Mouse (Mus musculus) regulatory T cell (primary cell): ENCODE data around the gene Magohb.
"Not testable (repeated sequence)": the region's sequence is repeated elsewhere in the genome, so short reads cannot be mapped to it uniquely, and the experiment has no call there.

Experiments used
- in situ Hi-C: fragments of 300-600 bp; cut with MboI, MseI; formaldehyde crosslinking; loops from one replicate; pipeline ENCODE4 v1.15.1; 2025; ENCODE audit warnings: high pct_unique_total_duplicates

Gene Magohb

DNA sequence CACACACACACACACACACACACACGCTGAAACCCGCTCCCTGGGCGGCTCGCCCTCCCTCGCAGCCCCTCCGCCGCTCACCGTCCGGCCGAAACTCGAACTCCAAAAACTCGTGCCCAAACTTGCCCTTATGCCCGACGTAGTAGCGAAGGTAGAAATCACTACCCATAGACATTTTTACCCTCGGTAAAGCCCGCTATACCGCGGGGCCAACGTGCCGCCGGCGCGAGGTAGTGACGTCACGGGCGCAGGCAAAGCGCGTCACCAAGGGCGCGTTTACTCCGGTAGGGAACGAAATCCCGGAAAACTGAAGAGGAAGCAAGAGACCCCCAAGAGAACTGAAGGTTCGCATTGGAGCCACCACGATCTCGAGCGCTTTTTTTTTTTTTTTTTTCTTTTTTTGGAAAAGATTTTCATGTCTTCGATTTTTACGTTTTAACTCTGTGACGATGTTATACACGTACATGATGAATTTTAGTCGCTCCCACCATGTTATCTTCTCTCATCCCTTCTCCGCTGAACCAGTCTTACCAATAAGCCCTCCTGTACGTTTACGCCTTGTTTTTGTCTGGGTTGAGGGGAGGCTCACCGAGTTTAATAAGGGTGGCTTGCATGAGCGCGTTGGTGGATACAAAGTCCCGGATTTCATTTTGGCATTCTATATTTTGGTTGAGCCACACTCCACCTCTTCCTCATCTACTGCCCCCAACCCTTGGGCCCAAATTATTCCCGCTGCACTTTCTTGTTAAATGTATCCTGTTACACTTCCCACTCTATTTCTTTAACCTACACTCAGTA lies at the start of gene Magohb:
TSS of gene Magohb (minus strand) at position 254 of the 798 bp plus-strand sequence.
- in situ Hi-C loops: loop anchor here (10.0 kb wide), 1 partner anchor 1218 kb away; no protein-coding TSS in a partner anchor

DNA sequence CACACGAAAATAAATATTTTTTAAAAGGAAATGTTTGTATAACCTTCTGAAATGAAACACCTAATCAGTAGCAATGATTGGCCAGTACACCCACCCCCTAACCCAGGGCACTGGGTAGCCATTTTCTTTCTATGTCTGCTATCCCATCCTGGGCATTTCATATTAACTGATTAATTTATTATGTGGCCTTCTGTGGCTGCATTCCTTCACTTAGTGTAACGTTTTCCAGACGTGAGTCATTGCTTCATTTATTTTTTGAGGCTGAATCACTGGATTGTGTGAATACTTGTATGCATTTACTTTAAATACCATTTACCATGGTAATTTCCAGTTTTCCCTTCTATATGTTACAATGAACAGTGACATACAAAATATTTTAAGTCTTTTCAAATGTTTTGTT lies 47.0 kb upstream of the Magohb start:
- in situ Hi-C loops: no loop called here

- in situ Hi-C loops: no loop called here
These were observed 46.3 kb upstream of the Magohb start for GRCm38 (mm10) chr6:131339309-131339708.

- in situ Hi-C loops: no loop called here
These were observed 45.7 kb upstream of the Magohb start for GRCm38 (mm10) chr6:131338787-131339186.

DNA sequence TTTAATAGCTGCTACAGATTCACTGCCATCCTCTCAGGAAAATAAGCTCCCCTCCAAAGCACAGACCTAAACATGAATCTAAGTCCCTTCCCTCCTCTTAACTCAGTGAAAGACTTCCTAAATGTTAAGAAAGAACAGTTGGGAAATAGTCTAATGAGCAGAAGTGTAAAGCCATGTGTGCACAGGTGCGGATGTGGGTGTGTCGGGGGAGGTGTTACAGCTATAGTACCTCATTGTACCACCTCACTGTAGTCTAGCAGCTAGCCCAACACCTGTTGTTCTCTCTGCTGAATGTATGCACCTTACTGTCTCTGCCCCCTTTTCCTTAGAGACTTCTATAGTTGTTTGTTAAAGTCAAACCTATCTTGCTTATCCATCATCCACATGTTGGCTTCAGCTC lies 34.0 kb upstream of the Magohb start:
- in situ Hi-C loops: no loop called here

GRCm38 (mm10) chr6:131321854-131322639 lies 29.0 kb upstream of the Magohb start:
- in situ Hi-C loops: no loop called here

GRCm38 (mm10) chr6:131316155-131317101 lies 23.4 kb upstream of the Magohb start:
- in situ Hi-C loops: no loop called here

GRCm38 (mm10) chr6:131308031-131308430 lies 15.0 kb upstream of the Magohb start:
- in situ Hi-C loops: no loop called here

GRCm38 (mm10) chr6:131304776-131305175 lies 11.7 kb upstream of the Magohb start:
- in situ Hi-C loops: no loop called here

DNA sequence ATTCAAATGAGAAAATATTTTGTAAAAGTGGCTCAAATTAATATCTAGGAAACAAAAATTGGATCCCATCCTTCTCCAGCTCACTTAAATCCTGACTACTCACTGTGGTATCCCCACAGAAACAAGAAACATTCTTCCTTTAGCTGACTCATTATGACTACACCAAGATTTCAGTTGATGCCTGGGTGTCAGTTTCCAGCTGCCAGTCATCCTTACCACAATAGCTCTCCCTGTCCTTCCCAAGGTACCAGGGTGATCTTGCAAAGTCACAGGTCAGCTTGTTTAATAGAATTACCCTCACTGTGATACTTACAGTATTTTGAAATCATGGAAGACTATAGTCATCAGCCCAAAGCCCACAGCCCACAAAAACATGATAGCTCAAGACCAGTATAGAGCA lies 5.5 kb upstream of the Magohb start:
- in situ Hi-C loops: loop anchor here (10.0 kb wide), 1 partner anchor 1224 kb away; no protein-coding TSS in a partner anchor

DNA sequence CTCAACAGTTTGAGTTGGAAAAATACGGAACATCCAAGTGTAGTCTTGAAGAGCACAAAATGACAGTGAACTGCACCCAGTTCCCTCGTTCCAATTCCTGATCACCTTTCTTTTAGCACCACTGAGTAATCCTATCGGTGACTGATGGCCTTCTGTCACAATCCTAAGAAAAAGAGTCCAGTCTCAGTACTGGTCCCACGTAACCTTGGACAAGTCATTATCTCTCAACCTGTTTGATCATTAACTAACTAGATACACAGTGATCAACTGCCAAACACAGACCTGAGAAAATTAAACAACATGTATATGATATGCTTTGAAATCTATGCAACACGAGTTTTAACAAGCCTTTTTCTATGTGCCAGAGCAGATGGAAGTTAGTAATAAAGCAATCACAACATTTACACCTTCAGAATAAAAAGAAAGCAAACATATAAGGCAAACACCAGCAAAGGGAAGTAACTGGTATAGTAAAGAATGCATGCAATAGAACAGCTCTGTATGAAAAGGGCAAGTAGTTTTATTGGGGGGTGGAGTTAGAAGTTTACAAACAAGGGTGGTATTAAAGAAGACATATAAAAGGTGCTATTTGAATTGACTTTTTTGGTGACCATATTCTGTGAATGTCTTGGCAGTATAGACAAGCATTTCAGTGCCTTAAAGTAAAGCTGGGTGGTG lies 1.5 kb upstream of the Magohb start:
- in situ Hi-C loops: loop anchor here (10.0 kb wide), 1 partner anchor 1220 kb away; no protein-coding TSS in a partner anchor

GRCm38 (mm10) chr6:131293916-131294315 lies 872 bp upstream of the Magohb start:
- in situ Hi-C loops: loop anchor here (10.0 kb wide), 1 partner anchor 1219 kb away; no protein-coding TSS in a partner anchor

GRCm38 (mm10) chr6:131292276-131292990 lies 611 bp downstream of the Magohb start:
- in situ Hi-C loops: loop anchor here (10.0 kb wide), 1 partner anchor 1218 kb away; no protein-coding TSS in a partner anchor

GRCm38 (mm10) chr6:131290430-131290829 lies 2.6 kb downstream of the Magohb start:
- in situ Hi-C loops: loop anchor here (10.0 kb wide), 1 partner anchor 1216 kb away; no protein-coding TSS in a partner anchor

DNA sequence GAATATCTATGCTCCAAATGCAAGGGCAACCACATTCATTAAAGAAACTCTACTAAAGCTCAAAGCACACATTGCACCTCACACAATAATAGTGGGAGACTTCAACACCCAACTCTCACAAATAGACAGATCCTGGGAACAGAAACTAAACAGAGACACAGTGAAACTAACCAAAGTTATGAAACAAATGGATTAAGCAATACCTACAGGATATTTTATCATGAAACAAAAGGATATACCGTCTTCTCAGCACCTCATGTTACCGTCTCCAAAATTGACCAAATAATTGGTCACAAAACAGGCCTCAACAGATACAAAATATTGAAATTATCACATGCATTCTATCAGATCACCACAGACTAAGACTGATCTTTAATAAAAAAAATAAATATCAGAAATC lies 14.9 kb downstream of the Magohb start:
- in situ Hi-C loops: not testable (repeated sequence)

- in situ Hi-C loops: no loop called here
These were observed 16.4 kb downstream of the Magohb start for GRCm38 (mm10) chr6:131276659-131277058.

- in situ Hi-C loops: no loop called here
These were observed 20.7 kb downstream of the Magohb start for GRCm38 (mm10) chr6:131272311-131272710.

DNA sequence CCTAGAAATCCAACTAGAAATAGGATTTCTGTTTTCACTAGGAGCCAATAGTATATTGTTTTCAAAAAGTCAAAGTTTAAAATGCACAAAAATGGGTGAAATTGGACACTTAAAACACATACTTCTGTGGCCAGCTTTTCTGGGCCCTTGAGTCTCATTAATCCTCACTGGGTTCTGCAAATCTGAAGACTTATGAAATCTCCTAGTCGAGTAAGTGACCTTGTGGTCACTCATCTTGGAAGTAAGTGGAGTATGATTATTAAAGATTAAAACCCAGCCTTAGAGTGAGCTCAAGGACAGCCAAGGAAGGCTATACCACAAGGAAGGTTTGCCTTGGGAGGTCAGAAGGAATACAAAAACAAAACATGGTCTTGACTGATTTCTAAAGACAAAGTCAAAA lies 22.7 kb downstream of the Magohb start:
- in situ Hi-C loops: no loop called here

- in situ Hi-C loops: no loop called here
These were observed 23.4 kb downstream of the Magohb start for GRCm38 (mm10) chr6:131269599-131269998.

- in situ Hi-C loops: no loop called here
These were observed 28.9 kb downstream of the Magohb start for GRCm38 (mm10) chr6:131264175-131264574.
